Mouse (Mus musculus): ENCODE data around the gene Alyref.
A peak's percentile ranks its signal among the peaks of the same experiment; 100 is the strongest.
"Not testable (repeated sequence)": the region's sequence is repeated elsewhere in the genome, so short reads cannot be mapped to it uniquely, and the experiment has no call there.

Alyref gene

GRCm38 (mm10) chr11:120572752-120573584, 25.2 kb downstream of the Alyref start, which contains the start of gene P4hb:
TSS of gene P4hb (minus strand) at chr11:120573253.
- DNase-seq = peak; percentile 100

- no peak for DNase-seq
These were observed 25.8 kb downstream of the Alyref start for GRCm38 (mm10) chr11:120572417-120572751.

- DNase-seq = no peak
These were observed 26.3 kb downstream of the Alyref start for GRCm38 (mm10) chr11:120571754-120572416.

GRCm38 (mm10) chr11:120571122-120571521, 27.0 kb downstream of the Alyref start:
- no peak for DNase-seq

GRCm38 (mm10) chr11:120568324-120568723, 29.8 kb downstream of the Alyref start:
- no peak for DNase-seq

- no peak for DNase-seq
These were observed 33.1 kb downstream of the Alyref start for GRCm38 (mm10) chr11:120565114-120565513.

- no peak for DNase-seq
These were observed 35.2 kb downstream of the Alyref start for GRCm38 (mm10) chr11:120562949-120563348.

GRCm38 (mm10) chr11:120560952-120561728, 37.0 kb downstream of the Alyref start:
- no peak for DNase-seq

GRCm38 (mm10) chr11:120558843-120559242, 39.3 kb downstream of the Alyref start:
- DNase-seq = not testable (repeated sequence)

- DNase-seq = no peak
These were observed 42.9 kb downstream of the Alyref start for GRCm38 (mm10) chr11:120555260-120555659.

GRCm38 (mm10) chr11:120554834-120555233, 43.3 kb downstream of the Alyref start:
- DNase-seq = no peak

- no peak for DNase-seq
These were observed 45.4 kb downstream of the Alyref start for GRCm38 (mm10) chr11:120552736-120553135.

- DNase-seq = no peak
These were observed 47.2 kb downstream of the Alyref start, which contains the start of gene Ppp1r27 for GRCm38 (mm10) chr11:120550810-120551440. TSS of gene Ppp1r27 (minus strand) at chr11:120551132.

- no peak for DNase-seq
These were observed 48.0 kb downstream of the Alyref start for GRCm38 (mm10) chr11:120549986-120550809.

- peak; percentile 95 for DNase-seq
These were observed 48.8 kb downstream of the Alyref start, which contains the start of gene Mcrip1 for GRCm38 (mm10) chr11:120549168-120549945. TSS of gene Mcrip1 (minus strand) at chr11:120549727.

- DNase-seq = no peak
These were observed 49.4 kb downstream of the Alyref start for GRCm38 (mm10) chr11:120548786-120549167.

- DNase-seq = no peak
These were observed 50.0 kb downstream of the Alyref start for GRCm38 (mm10) chr11:120548214-120548613.

- DNase-seq = no peak
These were observed 50.7 kb downstream of the Alyref start for GRCm38 (mm10) chr11:120547469-120547868.

GRCm38 (mm10) chr11:120545964-120546363, 52.2 kb downstream of the Alyref start:
- DNase-seq = no peak

- no peak for DNase-seq
These were observed 55.8 kb downstream of the Alyref start for GRCm38 (mm10) chr11:120542376-120542775.
